Mouse (Mus musculus) lung, embryonic 16.5 days (tissue): Measurements from ENCODE around the gene Snx9. TPM values are rescaled to one million over a fixed set of nuclear protein-coding genes. Genes with fewer than 3 reads are reported as not detected.
A peak's percentile ranks its signal among the peaks of the same experiment; 100 is the strongest.

Source experiments
- ATAC-seq: fragments of 200-750 bp; cut with Nextera tagmentation; 2 replicates; pipeline ENCODE4 v1.8.0; 2017; ENCODE audit warnings: low read depth, mild to moderate bottlenecking, moderate library complexity
- H3K27ac ChIP-seq: fragments of 300-500 bp; sonication (generic); 2 replicates; pipeline ENCODE4 v1.5.1; 2014; ENCODE audit warnings: mild to moderate bottlenecking, control low read depth, low read length
- H3K27me3 ChIP-seq: fragments of 300-500 bp; sonication (generic); 2 replicates; pipeline ENCODE4 v1.6.1; 2014; ENCODE audit warnings: low read depth, low read length, mixed read lengths; ENCODE audit not compliant: control insufficient read depth, insufficient read depth
- H3K36me3 ChIP-seq: fragments of 300-500 bp; sonication (generic); 2 replicates; pipeline ENCODE4 v1.6.1; 2014; ENCODE audit warnings: low read length; ENCODE audit not compliant: control insufficient read depth, insufficient read depth
- H3K4me1 ChIP-seq: fragments of 300-500 bp; sonication (generic); replicated peaks from 2 replicates; pipeline ENCODE4 v1.6.1; 2014; ENCODE audit warnings: low read length, mixed read lengths; ENCODE audit not compliant: control insufficient read depth, insufficient read depth
- H3K4me2 ChIP-seq: fragments of 300-500 bp; sonication (generic); 2 replicates; pipeline ENCODE4 v1.6.1; 2014; ENCODE audit warnings: low read depth, low read length, control low read depth
- H3K4me3 ChIP-seq: fragments of 300-500 bp; sonication (generic); 2 replicates; pipeline ENCODE4 v1.5.1; 2014; ENCODE audit warnings: mild to moderate bottlenecking, low read length, control low read depth
- H3K9ac ChIP-seq: fragments of 300-500 bp; sonication (generic); 2 replicates; pipeline ENCODE4 v1.6.1; 2014; ENCODE audit warnings: low read length, control low read depth
- H3K9me3 ChIP-seq: fragments of 300-500 bp; sonication (generic); 2 replicates; pipeline ENCODE4 v1.6.1; 2016; ENCODE audit warnings: low read length; ENCODE audit not compliant: control insufficient read depth
- WGBS: fragments of 180-500 bp; shearing (Covaris S2); extraction: QIAGEN DNeasy Blood & Tissue Kit; methylation state at CpG from one replicate; pipeline ENCODE4 v1.1.7; 2014; 5-methylcytosine and 5-hydroxymethylcytosine counted together
- polyA plus RNA-seq: library from polyadenylated mRNA; unstranded; fragments of >200 nt; fragmentation: Nextera tagmentation; extraction: Ambion mirVana; gene quantifications from 2 replicates; pipeline ENCODE4 v1.2.1, GENCODE M21; 2015

The Snx9 gene
- polyA plus RNA-seq, 1 experiment from 2014 or later, result 25.1 TPM

- Histone ChIP-seq H3K27ac (no peak overlapping the region), H3K36me3 (no peaks in the 10 kb centered on the region), H3K9ac (no peak overlapping the region), H3K4me3 (no peak overlapping the region), H3K4me2 (no peak overlapping the region), H3K27me3 (no peaks in the 10 kb centered on the region), H3K9me3 (no peaks in the 10 kb centered on the region), H3K4me1 (peaks cover 29% of the 10 kb centered on the region)
- WGBS, result 80% methylated on average over 2 of the region's 2 CpGs
- no peak for ATAC-seq
These were observed 35.2 kb upstream of the Snx9 start for GRCm38 (mm10) chr17:5805935-5806334.

GRCm38 (mm10) chr17:5806823-5807222 is 34.3 kb upstream of the Snx9 start:
- Histone ChIP-seq H3K36me3 (no peaks in the 10 kb centered on the region), H3K4me3 (no peak overlapping the region), H3K9ac (no peak overlapping the region), H3K4me2 (no peak overlapping the region), H3K9me3 (no peaks in the 10 kb centered on the region), H3K27me3 (no peaks in the 10 kb centered on the region), H3K4me1 (peaks cover 21% of the 10 kb centered on the region), H3K27ac (no peak overlapping the region)
- ATAC-seq, result no peak
- WGBS, result 82% methylated on average over 2 of the region's 2 CpGs

DNA sequence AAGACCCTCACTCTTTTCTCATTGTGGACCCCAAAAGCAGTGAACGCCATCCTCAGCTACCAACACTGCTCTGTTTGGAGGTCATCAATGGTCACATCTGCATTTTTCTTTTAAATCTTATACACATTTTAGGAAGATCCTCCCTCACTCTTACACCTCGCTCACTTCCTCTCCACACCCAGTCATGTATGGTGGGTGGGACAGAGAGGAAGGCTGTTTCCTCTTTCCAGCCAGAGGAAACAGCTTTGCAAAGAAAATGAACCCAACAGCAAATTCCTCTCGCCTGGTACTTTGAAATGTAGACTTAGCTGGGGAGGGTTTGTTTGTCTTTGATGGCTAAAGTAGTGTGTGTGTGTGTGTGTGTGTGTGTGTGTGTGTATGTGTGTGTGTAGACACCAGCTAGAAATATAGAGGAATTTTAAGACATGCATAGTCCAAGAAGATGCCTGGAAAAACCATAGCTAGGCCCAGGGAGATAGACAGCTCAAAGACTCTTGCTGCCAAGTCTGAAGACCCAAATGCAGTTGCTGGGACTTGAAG is 33.2 kb upstream of the Snx9 start:
- Histone ChIP-seq H3K4me1 (peaks cover 18% of the 10 kb centered on the region), H3K9me3 (no peaks in the 10 kb centered on the region), H3K36me3 (no peaks in the 10 kb centered on the region), H3K27me3 (no peaks in the 10 kb centered on the region), H3K9ac (no peak overlapping the region), H3K4me2 (no peak overlapping the region), H3K4me3 (no peak overlapping the region), H3K27ac (0 out of 2 replicates have a peak overlapping the region, but pooled peaks have one; percentile 12)
- ATAC-seq, result peak; percentile 47; the same call in 1 of the 2 replicates
- 39% methylated on average over 3 of the region's 3 CpGs for WGBS

GRCm38 (mm10) chr17:5813863-5814640 is 27.1 kb upstream of the Snx9 start:
- no peak for ATAC-seq

DNA sequence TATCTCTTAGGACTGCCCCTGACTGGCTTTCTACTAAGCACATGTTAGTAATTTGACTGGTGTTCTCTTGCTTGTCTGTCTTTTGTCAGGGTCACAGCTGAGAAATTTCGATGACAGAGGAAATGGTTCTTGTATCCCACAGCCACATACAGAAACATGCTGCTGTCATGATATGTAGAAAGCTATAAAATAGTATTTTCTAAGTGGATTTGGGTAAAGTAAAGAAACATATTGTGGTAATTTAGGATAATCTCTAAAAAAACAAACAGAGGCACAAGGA is 26.5 kb upstream of the Snx9 start:
- ATAC-seq, result no peak
- WGBS, result 38% methylated on average over 1 of the region's 1 CpGs
- Histone ChIP-seq H3K4me1 (peaks cover 9% of the 10 kb centered on the region; the same call in 1 of the 2 replicates), H3K27me3 (no peaks in the 10 kb centered on the region), H3K4me3 (no peak overlapping the region), H3K9me3 (no peaks in the 10 kb centered on the region), H3K27ac (no peak overlapping the region), H3K36me3 (no peaks in the 10 kb centered on the region), H3K4me2 (no peak overlapping the region), H3K9ac (no peak overlapping the region)

More at GRCm38 (mm10) chr17:5813863-5814640, 27.1 kb upstream of the Snx9 start:
- Histone ChIP-seq H3K36me3 (no peaks in the 10 kb centered on the region), H3K9me3 (no peaks in the 10 kb centered on the region), H3K4me1 (peaks cover 4% of the 10 kb centered on the region; the same call in 1 of the 2 replicates), H3K27ac (no peak overlapping the region), H3K4me3 (no peak overlapping the region), H3K27me3 (no peaks in the 10 kb centered on the region), H3K4me2 (no peak overlapping the region), H3K9ac (no peak overlapping the region)
- 46% methylated on average over 8 of the region's 8 CpGs for WGBS

GRCm38 (mm10) chr17:5817871-5818270 is 23.3 kb upstream of the Snx9 start:
- Histone ChIP-seq H3K9me3 (no peaks in the 10 kb centered on the region), H3K4me1 (peaks cover 15% of the 10 kb centered on the region), H3K4me2 (no peak overlapping the region), H3K36me3 (no peaks in the 10 kb centered on the region), H3K27me3 (no peaks in the 10 kb centered on the region), H3K27ac (no peak overlapping the region), H3K4me3 (no peak overlapping the region), H3K9ac (no peak overlapping the region)
- ATAC-seq, result no peak
- 81% methylated on average over 2 of the region's 2 CpGs for WGBS

DNA sequence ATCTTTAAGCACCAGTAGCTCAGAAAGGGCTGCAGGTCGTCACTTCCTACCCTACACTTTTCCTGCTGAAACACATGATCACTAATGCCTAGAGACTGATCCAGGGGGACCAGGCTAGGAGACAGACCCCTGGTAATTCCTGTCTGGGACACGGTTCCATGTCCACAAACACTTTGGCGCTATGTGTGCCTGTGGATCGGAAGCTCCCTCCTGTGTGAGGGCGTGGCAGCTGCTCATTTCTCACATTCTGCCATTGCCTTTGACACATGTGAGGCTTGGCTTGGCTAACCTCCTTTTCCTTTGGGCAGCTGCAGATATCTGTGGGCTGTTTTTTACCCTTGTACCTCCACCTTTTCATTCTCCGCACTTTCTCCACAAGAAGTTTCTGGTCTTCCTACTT is 22.0 kb upstream of the Snx9 start:
- Histone ChIP-seq H3K36me3 (no peaks in the 10 kb centered on the region), H3K27ac (no peak overlapping the region; the same call in 1 of the 2 replicates), H3K4me1 (peaks cover 18% of the 10 kb centered on the region), H3K4me2 (no peak overlapping the region; the same call in 1 of the 2 replicates), H3K9me3 (no peaks in the 10 kb centered on the region), H3K9ac (no peak overlapping the region), H3K4me3 (no peak overlapping the region), H3K27me3 (no peaks in the 10 kb centered on the region)
- WGBS, result 44% methylated on average over 6 of the region's 6 CpGs
- no peak for ATAC-seq

- Histone ChIP-seq H3K4me2 (0 out of 2 replicates have a peak overlapping the region, but pooled peaks have one; percentile 7), H3K27ac (peak overlapping the region; percentile 11; the same call in 1 of the 2 replicates), H3K27me3 (no peaks in the 10 kb centered on the region), H3K9ac (no peak overlapping the region), H3K36me3 (no peaks in the 10 kb centered on the region), H3K9me3 (no peaks in the 10 kb centered on the region), H3K4me1 (peaks cover 15% of the 10 kb centered on the region), H3K4me3 (no peak overlapping the region)
- peak; percentile 94 for ATAC-seq
- WGBS, result 26% methylated on average over 9 of the region's 9 CpGs
These were observed 21.3 kb upstream of the Snx9 start for GRCm38 (mm10) chr17:5819799-5820201.

DNA sequence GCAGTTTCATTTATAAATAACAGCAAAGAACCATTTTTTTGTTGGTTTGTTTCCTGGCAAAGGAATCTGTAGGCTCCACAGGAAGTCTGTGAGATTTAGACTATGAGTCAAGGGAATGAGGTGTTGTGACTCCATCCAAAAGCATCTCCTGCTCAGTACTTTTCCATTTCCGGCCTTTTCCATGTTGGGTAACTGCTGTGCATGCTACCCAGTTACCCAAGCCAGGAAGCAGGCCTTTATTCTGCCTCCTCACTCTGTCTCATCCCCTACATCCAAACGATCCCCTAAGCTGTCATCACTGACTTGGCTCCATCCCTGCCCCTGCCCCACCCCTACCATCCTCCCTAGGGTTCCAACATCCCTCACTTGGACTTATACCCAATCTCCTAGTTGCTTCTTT is 18.6 kb upstream of the Snx9 start:
- no peak for ATAC-seq
- Histone ChIP-seq H3K4me1 (peaks cover 15% of the 10 kb centered on the region), H3K4me2 (no peak overlapping the region), H3K9ac (no peak overlapping the region), H3K36me3 (no peaks in the 10 kb centered on the region), H3K27me3 (no peaks in the 10 kb centered on the region), H3K4me3 (no peak overlapping the region), H3K27ac (no peak overlapping the region), H3K9me3 (no peaks in the 10 kb centered on the region)
- WGBS, result 66% methylated on average over 2 of the region's 2 CpGs
